Mouse (Mus musculus) forebrain, postnatal 0 days (tissue): ENCODE measurements around the gene Olfr313. TPM values are rescaled to one million over a fixed set of nuclear protein-coding genes. Genes with fewer than 3 reads are reported as not detected.
"Not testable (repeated sequence)": the region's sequence is repeated elsewhere in the genome, so short reads cannot be mapped to it uniquely, and the experiment has no call there.

Source experiments
- ATAC-seq: fragments of 200-750 bp; cut with Nextera tagmentation; 2 replicates; pipeline ENCODE4 v1.8.0; 2017; ENCODE audit warnings: mild to moderate bottlenecking, moderate library complexity
- DNase-seq: peaks from one replicate; pipeline ENCODE4 v3.0.0-alpha.2; 2015
- H3K27ac ChIP-seq: fragments of 300-500 bp; sonication (generic); 2 replicates; pipeline ENCODE4 v1.5.1; 2014; ENCODE audit warnings: low read depth, mild to moderate bottlenecking, antibody characterized with exemption, low read length, moderate library complexity, mixed read lengths
- H3K27me3 ChIP-seq: fragments of 300-500 bp; sonication (generic); 2 replicates; pipeline ENCODE4 v1.6.1; 2014; ENCODE audit warnings: mild to moderate bottlenecking, low read length, mixed read lengths; ENCODE audit not compliant: insufficient read depth
- H3K36me3 ChIP-seq: fragments of 300-500 bp; sonication (generic); 2 replicates; pipeline ENCODE4 v1.6.1; 2014; ENCODE audit warnings: mild to moderate bottlenecking, moderate library complexity; ENCODE audit not compliant: insufficient read depth
- H3K4me1 ChIP-seq: fragments of 300-500 bp; sonication (generic); 2 replicates; pipeline ENCODE4 v1.6.1; 2014; ENCODE audit warnings: antibody characterized with exemption; ENCODE audit not compliant: insufficient read depth
- H3K4me2 ChIP-seq: fragments of 300-500 bp; sonication (generic); 2 replicates; pipeline ENCODE4 v1.6.1; 2014; ENCODE audit warnings: low read depth, mild to moderate bottlenecking, moderate library complexity
- H3K4me3 ChIP-seq: fragments of 300-500 bp; sonication (generic); 2 replicates; pipeline ENCODE4 v1.5.1; 2014; ENCODE audit warnings: low read depth, low read length, mixed read lengths
- H3K9ac ChIP-seq: fragments of 300-500 bp; sonication (generic); 2 replicates; pipeline ENCODE4 v1.6.1; 2014; ENCODE audit warnings: mild to moderate bottlenecking
- H3K9me3 ChIP-seq: fragments of 300-500 bp; sonication (generic); 2 replicates; pipeline ENCODE4 v1.6.1; 2016; ENCODE audit warnings: low read length
- CTCF ChIP-seq: sonication (generic); IDR thresholded peaks from 2 replicates; pipeline ENCODE4 v1.5.1; 2016; ENCODE audit warnings: antibody characterized with exemption, control low read depth, low read depth
- WGBS: fragments of 180-500 bp; shearing (Covaris S2); extraction: QIAGEN DNeasy Blood & Tissue Kit; methylation state at CpG from one replicate; pipeline ENCODE4 v1.1.7; 2014; 5-methylcytosine and 5-hydroxymethylcytosine counted together
- polyA plus RNA-seq: library from polyadenylated mRNA; unstranded; fragments of >200 nt; fragmentation: Nextera tagmentation; extraction: Ambion mirVana; gene quantifications from 2 replicates; pipeline ENCODE4 v1.2.1, GENCODE M21; 2015
- total RNA-seq: library from RNA; depleted of rRNA; stranded (reverse); fragments of >200 nt; gene quantifications from 2 replicates; pipeline ENCODE4 v1.2.3, GENCODE M21; 2014; rRNA removed

Olfr313 gene
- total RNA-seq (not detected in 2 replicates), polyA plus RNA-seq (not detected in 2 replicates)

- not testable (repeated sequence) for ATAC-seq, H3K4me2 ChIP-seq, H3K4me1 ChIP-seq, H3K36me3 ChIP-seq, H3K27ac ChIP-seq, DNase-seq, H3K9me3 ChIP-seq, H3K9ac ChIP-seq, H3K4me3 ChIP-seq, H3K27me3 ChIP-seq
- WGBS = 63% methylated on average over 1 of the region's 1 CpGs
These were observed at the start of gene Olfr313 for GRCm38 (mm10) chr11:58814700-58815099. Olfr313 (plus strand) TSS chr11:58815000.

- H3K4me1 ChIP-seq = no peaks in the 10 kb centered on the region
- H3K4me3 ChIP-seq = no peak within 1 kb of the TSS
- DNase-seq = no peak
- ATAC-seq = no peak
- H3K9ac ChIP-seq = no peak within 1 kb of the TSS
- no peaks in the 10 kb centered on the region for H3K9me3 ChIP-seq
- H3K36me3 ChIP-seq = no peaks in the 10 kb centered on the region
- H3K27me3 ChIP-seq = no peaks in the 10 kb centered on the region
- TF ChIP-seq CTCF = no peak
- no peak within 1 kb of the TSS for H3K27ac ChIP-seq
- H3K4me2 ChIP-seq = no peak within 1 kb of the TSS
These were observed 41.9 kb upstream of the Olfr313 start, which contains the start of gene Olfr315 for GRCm38 (mm10) chr11:58772888-58773287. Olfr315 (plus strand) TSS chr11:58773188.

- no peaks in the 10 kb centered on the region for H3K27me3 ChIP-seq
- no peak for DNase-seq
- TF ChIP-seq CTCF = no peak
- H3K9ac ChIP-seq = no peak within 1 kb of the TSS
- 84% methylated on average over 6 of the region's 6 CpGs for WGBS
- H3K9me3 ChIP-seq = no peaks in the 10 kb centered on the region
- H3K4me1 ChIP-seq = no peaks in the 10 kb centered on the region
- H3K36me3 ChIP-seq = no peaks in the 10 kb centered on the region
- no peak within 1 kb of the TSS for H3K4me3 ChIP-seq
- ATAC-seq = no peak
- H3K27ac ChIP-seq = no peak within 1 kb of the TSS
- no peak within 1 kb of the TSS for H3K4me2 ChIP-seq
These were observed 32.2 kb upstream of the Olfr313 start, which contains the start of gene Olfr314 for GRCm38 (mm10) chr11:58782480-58783089. Olfr314 (plus strand) TSS chr11:58782952.

GRCm38 (mm10) chr11:58784182-58784581 lies 30.6 kb upstream of the Olfr313 start:
- no peaks in the 10 kb centered on the region for H3K27me3 ChIP-seq
- H3K9ac ChIP-seq = no peak overlapping the region
- no peaks in the 10 kb centered on the region for H3K4me1 ChIP-seq
- no peak for TF ChIP-seq CTCF
- ATAC-seq (no peak), DNase-seq (no peak)
- no peaks in the 10 kb centered on the region for H3K36me3 ChIP-seq
- no peak overlapping the region for H3K4me3 ChIP-seq
- WGBS = 80% methylated on average over 2 of the region's 2 CpGs
- H3K27ac ChIP-seq = no peak overlapping the region
- H3K4me2 ChIP-seq = no peak overlapping the region
- H3K9me3 ChIP-seq = no peaks in the 10 kb centered on the region

GRCm38 (mm10) chr11:58787651-58788050 lies 27.1 kb upstream of the Olfr313 start:
- no peaks in the 10 kb centered on the region for H3K27me3 ChIP-seq
- ATAC-seq (no peak), DNase-seq (no peak)
- 89% methylated on average over 10 of the region's 10 CpGs for WGBS
- no peak for TF ChIP-seq CTCF
- no peak overlapping the region for H3K4me3 ChIP-seq
- no peak overlapping the region for H3K27ac ChIP-seq
- H3K4me1 ChIP-seq = no peaks in the 10 kb centered on the region
- H3K4me2 ChIP-seq = no peak overlapping the region
- H3K9me3 ChIP-seq = no peaks in the 10 kb centered on the region
- no peaks in the 10 kb centered on the region for H3K36me3 ChIP-seq
- no peak overlapping the region for H3K9ac ChIP-seq

- H3K27me3 ChIP-seq = no peaks in the 10 kb centered on the region
- no peak for ATAC-seq
- no peak for DNase-seq
- H3K9ac ChIP-seq = no peak overlapping the region
- no peak overlapping the region for H3K4me2 ChIP-seq
- 88% methylated on average over 8 of the region's 8 CpGs for WGBS
- H3K9me3 ChIP-seq = no peaks in the 10 kb centered on the region
- no peaks in the 10 kb centered on the region for H3K4me1 ChIP-seq
- no peak for TF ChIP-seq CTCF
- H3K27ac ChIP-seq = no peak overlapping the region
- no peaks in the 10 kb centered on the region for H3K36me3 ChIP-seq
- H3K4me3 ChIP-seq = no peak overlapping the region
These were observed 26.5 kb upstream of the Olfr313 start for GRCm38 (mm10) chr11:58788346-58788745.

GRCm38 (mm10) chr11:58789532-58789931 lies 25.3 kb upstream of the Olfr313 start:
- Histone ChIP-seq H3K4me3 (no peak overlapping the region), H3K9me3 (no peaks in the 10 kb centered on the region), H3K27ac (no peak overlapping the region), H3K4me2 (no peak overlapping the region), H3K9ac (no peak overlapping the region), H3K27me3 (no peaks in the 10 kb centered on the region), H3K36me3 (no peaks in the 10 kb centered on the region), H3K4me1 (no peaks in the 10 kb centered on the region)
- 13% methylated on average over 3 of the region's 3 CpGs for WGBS
- DNase-seq = no peak
- no peak for ATAC-seq
- TF ChIP-seq CTCF = no peak
